Mouse (Mus musculus) MEL (cell line): ENCODE measurements around the gene 2210011C24Rik. TPM values are rescaled to one million over a fixed set of nuclear protein-coding genes. Genes with fewer than 3 reads are reported as not detected.

ENCODE experiments used
- DNase-seq: peaks from one replicate; pipeline ENCODE4 v3.0.0; 2011; ENCODE audit warnings: low read depth, low spot score
- H3K27ac ChIP-seq: 2 replicates; pipeline ENCODE4 v1.5.1; 2012; ENCODE audit warnings: low read depth, mild to moderate bottlenecking, control low read depth, low read length, moderate library complexity; ENCODE audit not compliant: control insufficient read depth
- H3K27me3 ChIP-seq, 2 experiments: fragments of 150-350 bp in 1 of 2; sonication (generic) in 1 of 2; 2 replicates each; pipeline ENCODE4 v1.6.1; 2012; ENCODE audit warnings: low read length in 2 of 2, mild to moderate bottlenecking in 2 of 2, improper control_type of control experiment in 1 of 2, moderate library complexity in 1 of 2; ENCODE audit not compliant: insufficient read depth in 2 of 2, control insufficient read depth in 1 of 2
- H3K36me3 ChIP-seq, 2 experiments: 2 replicates each; pipeline ENCODE4 v1.6.1; 2012 to 2014; ENCODE audit warnings: low read length in 2 of 2, improper control_type of control experiment in 1 of 2, inconsistent platforms in 1 of 2, mild to moderate bottlenecking in 1 of 2; ENCODE audit not compliant: insufficient read depth in 2 of 2, control insufficient read depth in 1 of 2
- H3K4me1 ChIP-seq, 2 experiments: fragments of 150-350 bp in 1 of 2; sonication (generic) in 1 of 2; 2 replicates each; pipeline ENCODE4 v1.6.1; 2012; ENCODE audit warnings: low read length in 2 of 2, improper control_type of control experiment in 1 of 2, mild to moderate bottlenecking in 1 of 2; ENCODE audit not compliant: insufficient read depth in 2 of 2, control insufficient read depth in 1 of 2
- H3K4me3 ChIP-seq, 2 experiments: fragments of 150-350 bp in 1 of 2; sonication (generic) in 1 of 2; 2 replicates each; pipeline ENCODE4 v1.5.1; 2012; ENCODE audit warnings: low read depth in 2 of 2, low read length in 2 of 2, mild to moderate bottlenecking in 2 of 2, moderate library complexity in 2 of 2, control low read depth in 1 of 2, improper control_type of control experiment in 1 of 2; ENCODE audit not compliant: control insufficient read depth in 1 of 2, insufficient read depth in 1 of 2
- H3K79me2 ChIP-seq: 2 replicates; pipeline ENCODE4 v1.6.1; 2012; ENCODE audit warnings: mild to moderate bottlenecking, low read length, moderate library complexity; ENCODE audit not compliant: control insufficient read depth, poor library complexity, insufficient read depth
- H3K9ac ChIP-seq: 2 replicates; pipeline ENCODE4 v1.6.1; 2012; ENCODE audit warnings: low read depth, mild to moderate bottlenecking, control low read depth, low read length, moderate library complexity; ENCODE audit not compliant: control insufficient read depth, poor library complexity, severe bottlenecking
- H3K9me3 ChIP-seq: fragments of 150-350 bp; sonication (generic); replicated peaks from 2 replicates; pipeline ENCODE4 v1.6.1; 2012; ENCODE audit warnings: mild to moderate bottlenecking, low read length, improper control_type of control experiment, moderate library complexity; ENCODE audit not compliant: insufficient read depth
- BHLHE40 ChIP-seq: IDR thresholded peaks from 2 replicates; pipeline ENCODE4 v1.6.1; 2012; ENCODE audit warnings: low read depth, mild to moderate bottlenecking, inconsistent platforms, low read length, improper control_type of control experiment, borderline replicate concordance
- MYB ChIP-seq: IDR thresholded peaks from 2 replicates; pipeline ENCODE4 v1.6.1; 2011; ENCODE audit warnings: mild to moderate bottlenecking, low read depth, low read length, improper control_type of control experiment
- polyA plus RNA-seq, 2 experiments: library from polyadenylated mRNA; stranded (reverse) in 1 of 2; unstranded in 1 of 2; fragments of >175 nt in 1 of 2; fragments of >200 nt in 1 of 2; gene quantifications; 2 replicates each; pipeline versions ENCODE4 v1.2.1 to v1.2.4; 2012; ENCODE audit warnings: low replicate concordance in 2 of 2, low read depth in 1 of 2; ENCODE audit not compliant: insufficient read length in 2 of 2, insufficient read depth in 1 of 2, missing spikeins in 1 of 2
- total RNA-seq: library from RNA; depleted of rRNA; stranded (reverse); fragments of 300-350 nt; gene quantifications from 2 replicates; pipeline ENCODE4 v1.2.3, GENCODE M21; 2012; rRNA removed

Gene 2210011C24Rik
- total and polyA plus RNA-seq, 3 experiments: not detected

DNA sequence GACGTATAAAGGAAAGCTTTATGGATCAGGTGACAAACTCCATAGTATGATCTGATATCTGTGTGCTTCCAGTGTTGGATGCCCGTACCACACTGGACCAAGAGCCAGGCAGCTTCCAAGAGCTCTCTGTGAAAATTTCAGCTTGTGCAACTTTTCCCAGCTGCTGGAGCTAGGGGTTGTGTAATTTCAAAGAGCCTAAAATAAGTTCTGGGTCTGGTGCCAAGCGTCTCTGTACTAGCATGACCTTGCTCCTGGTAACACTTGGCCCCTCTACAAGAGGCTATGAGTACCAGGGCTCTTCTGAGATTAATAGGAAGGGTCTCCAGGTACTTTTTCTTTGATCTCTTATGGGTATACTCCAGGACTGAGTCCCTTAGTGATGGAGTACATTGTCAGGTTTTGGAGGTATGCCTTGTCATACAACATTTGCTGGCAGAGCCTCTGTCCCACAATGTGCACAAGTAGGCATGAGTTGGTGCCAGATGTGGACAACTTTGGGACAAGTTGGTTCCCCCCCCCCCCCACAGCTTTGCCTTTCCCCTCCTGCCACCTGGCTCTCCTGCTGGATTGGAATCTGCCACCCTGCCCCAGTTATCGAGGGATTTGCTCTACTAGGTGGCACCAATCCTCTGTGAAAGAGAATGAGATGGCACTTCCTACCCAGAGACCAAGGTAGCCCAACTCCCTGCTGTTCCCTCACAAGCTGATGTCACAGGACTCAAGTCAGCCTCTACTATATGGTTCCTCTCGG, 47.8 kb downstream of the 2210011C24Rik start:
- Histone ChIP-seq H3K36me3 (peaks cover 0 to 13% of the 10 kb centered on the region in 2 experiments; a peak in 2 of 4 replicates), H3K79me2 (no peaks in the 10 kb centered on the region), H3K4me3 (no peak overlapping the region), H3K4me1 (no peaks in the 10 kb centered on the region), H3K9ac (no peak overlapping the region), H3K27me3 (no peaks in the 10 kb centered on the region), H3K27ac (no peak overlapping the region), H3K9me3 (no peaks in the 10 kb centered on the region)
- DNase-seq: no peak
- TF ChIP-seq MYB: no peak
- no peak for TF ChIP-seq BHLHE40

Other genes starting within 250 kb of the 2210011C24Rik start
- 17.7 and 21.7 TPM in 2 replicates for gene Adgrl1, start 112.1 kb downstream of the 2210011C24Rik start, total RNA-seq
- gene Adgrl1, start 112.1 kb downstream of the 2210011C24Rik start, polyA plus RNA-seq: 10 to 100 TPM in 1 of 2 experiments, not detected in 1; 35.3 TPM
- 0.29 and 0.35 TPM in 2 replicates for gene Gm10644, start 57.0 kb downstream of the 2210011C24Rik start, total RNA-seq
- under 1 TPM in 1 of 2 experiments, not detected in 1; 0.49 TPM for gene Gm10644, start 57.0 kb downstream of the 2210011C24Rik start, polyA plus RNA-seq
- 84.3 and 90.4 TPM in 2 replicates for gene Asf1b, start 56.7 kb downstream of the 2210011C24Rik start, total RNA-seq
- gene Asf1b, start 56.7 kb downstream of the 2210011C24Rik start, polyA plus RNA-seq: 100 to 1,000 TPM; 113 to 137 TPM
- gene Prkaca, start 39.2 kb downstream of the 2210011C24Rik start, total RNA-seq: 23.8 and 24.7 TPM in 2 replicates
- gene Prkaca, start 39.2 kb downstream of the 2210011C24Rik start, polyA plus RNA-seq: 10 to 100 TPM in 1 of 2 experiments, not detected in 1; 74.9 TPM
- 96.7 and 111 TPM in 2 replicates for gene Samd1, start 14.5 kb downstream of the 2210011C24Rik start, total RNA-seq
- 100 to 1,000 TPM in 1 of 2 experiments, not detected in 1; 121 TPM for gene Samd1, start 14.5 kb downstream of the 2210011C24Rik start, polyA plus RNA-seq
- gene 1700067K01Rik, start 10.7 kb downstream of the 2210011C24Rik start, total RNA-seq: 0.39 and 0.69 TPM in 2 replicates
- gene 1700067K01Rik, start 10.7 kb downstream of the 2210011C24Rik start, polyA plus RNA-seq: under 1 TPM in 1 of 2 experiments, not detected in 1; 0.53 TPM
- gene Palm3, start 9.3 kb upstream of the 2210011C24Rik start, total RNA-seq: 0.65 and 0.92 TPM in 2 replicates
- gene Palm3, start 9.3 kb upstream of the 2210011C24Rik start, polyA plus RNA-seq: 1 to 10 TPM in 1 of 2 experiments, not detected in 1; 3.6 TPM
- gene Il27ra, start 30.4 kb upstream of the 2210011C24Rik start, total RNA-seq: 32.4 and 38.5 TPM in 2 replicates
- 10 to 100 TPM in 1 of 2 experiments, not detected in 1; 31.8 TPM for gene Il27ra, start 30.4 kb upstream of the 2210011C24Rik start, polyA plus RNA-seq
- gene Rln3, start 32.8 kb upstream of the 2210011C24Rik start, total RNA-seq: not detected in 2 replicates
- gene Rln3, start 32.8 kb upstream of the 2210011C24Rik start, polyA plus RNA-seq: not detected
- gene Gm10643, start 53.0 kb upstream of the 2210011C24Rik start, total RNA-seq: 0.23 and 0.26 TPM in 2 replicates
- gene Gm10643, start 53.0 kb upstream of the 2210011C24Rik start, polyA plus RNA-seq: under 1 TPM in 1 of 2 experiments, not detected in 1; 0.28 TPM
- gene Rfx1, start 54.7 kb upstream of the 2210011C24Rik start, total RNA-seq: 3.9 and 4.7 TPM in 2 replicates
- 10 to 100 TPM in 1 of 2 experiments, not detected in 1; 10.4 TPM for gene Rfx1, start 54.7 kb upstream of the 2210011C24Rik start, polyA plus RNA-seq
- gene Dcaf15, start 92.6 kb upstream of the 2210011C24Rik start, total RNA-seq: 34.4 and 37.0 TPM in 2 replicates
- 10 to 100 TPM in 1 of 2 experiments, not detected in 1; 56.1 TPM for gene Dcaf15, start 92.6 kb upstream of the 2210011C24Rik start, polyA plus RNA-seq
- 0.04 and 0.07 TPM in 2 replicates for gene Podnl1, start 113.8 kb upstream of the 2210011C24Rik start, total RNA-seq
- under 1 TPM in 1 of 2 experiments, not detected in 1; 0.08 TPM for gene Podnl1, start 113.8 kb upstream of the 2210011C24Rik start, polyA plus RNA-seq
- gene Cc2d1a, start 135.8 kb upstream of the 2210011C24Rik start, total RNA-seq: 7.3 and 9.1 TPM in 2 replicates
- 10 to 100 TPM in 1 of 2 experiments, not detected in 1; 18.7 TPM for gene Cc2d1a, start 135.8 kb upstream of the 2210011C24Rik start, polyA plus RNA-seq
- gene 4930432K21Rik, start 135.9 kb upstream of the 2210011C24Rik start, total RNA-seq: 1.3 and 2.2 TPM in 2 replicates
- gene 4930432K21Rik, start 135.9 kb upstream of the 2210011C24Rik start, polyA plus RNA-seq: 1 to 10 TPM in 1 of 2 experiments, not detected in 1; 3.0 TPM
- 0.56 and 2.0 TPM in 2 replicates for gene Nanos3, start 173.0 kb upstream of the 2210011C24Rik start, total RNA-seq
- 1 to 10 TPM in 1 of 2 experiments, not detected in 1; 1.7 TPM for gene Nanos3, start 173.0 kb upstream of the 2210011C24Rik start, polyA plus RNA-seq
- 3.6 and 4.4 TPM in 2 replicates for gene Zswim4, start 224.9 kb upstream of the 2210011C24Rik start, total RNA-seq
- 1 to 10 TPM in 1 of 2 experiments, not detected in 1; 7.4 TPM for gene Zswim4, start 224.9 kb upstream of the 2210011C24Rik start, polyA plus RNA-seq
- gene D8Ertd738e, start 237.5 kb upstream of the 2210011C24Rik start, total RNA-seq: 159 and 164 TPM in 2 replicates
- gene D8Ertd738e, start 237.5 kb upstream of the 2210011C24Rik start, polyA plus RNA-seq: 100 to 1,000 TPM in 1 of 2 experiments, not detected in 1; 149 TPM
- 26.8 and 27.8 TPM in 2 replicates for gene Mri1, start 245.2 kb upstream of the 2210011C24Rik start, total RNA-seq
- gene Mri1, start 245.2 kb upstream of the 2210011C24Rik start, polyA plus RNA-seq: 10 to 100 TPM in 1 of 2 experiments, not detected in 1; 43.2 TPM